Mouse (Mus musculus): ENCODE results near the gene Dars.
"Not testable (repeated sequence)": the region's sequence is repeated elsewhere in the genome, so short reads cannot be mapped to it uniquely, and the experiment has no call there.

Dars gene

GRCm38 (mm10) chr1:128337708-128338320, 79.4 kb downstream of the Dars start:
- DNase-seq = no peak

GRCm38 (mm10) chr1:128330313-128330712, 86.9 kb downstream of the Dars start:
- no peak for DNase-seq

- no peak for DNase-seq
Measured at GRCm38 (mm10) chr1:128328218-128328617, 89.0 kb downstream of the Dars start, which contains the start of gene Lct. Gene Lct (minus strand): TSS chr1:128328318.

- no peak for DNase-seq
Measured at GRCm38 (mm10) chr1:128327165-128327564, 90.0 kb downstream of the Dars start.

GRCm38 (mm10) chr1:128324776-128325175, 92.4 kb downstream of the Dars start:
- DNase-seq = no peak

GRCm38 (mm10) chr1:128323026-128323643, 94.0 kb downstream of the Dars start:
- no peak for DNase-seq

- DNase-seq = not testable (repeated sequence)
Measured at GRCm38 (mm10) chr1:128319266-128319665, 97.9 kb downstream of the Dars start.

GRCm38 (mm10) chr1:128314665-128315064, 102.5 kb downstream of the Dars start:
- DNase-seq = no peak
